Mouse (Mus musculus) forebrain, postnatal 0 days (tissue): ENCODE measurements around the gene Dok7. TPM values are rescaled to one million over a fixed set of nuclear protein-coding genes. Genes with fewer than 3 reads are reported as not detected.
A peak's percentile ranks its signal among the peaks of the same experiment; 100 is the strongest.

ENCODE experiments used
- ATAC-seq: fragments of 200-750 bp; cut with Nextera tagmentation; 2 replicates; pipeline ENCODE4 v1.8.0; 2017; ENCODE audit warnings: mild to moderate bottlenecking, moderate library complexity
- DNase-seq: peaks from one replicate; pipeline ENCODE4 v3.0.0-alpha.2; 2015
- H3K27ac ChIP-seq: fragments of 300-500 bp; sonication (generic); 2 replicates; pipeline ENCODE4 v1.5.1; 2014; ENCODE audit warnings: low read depth, mild to moderate bottlenecking, antibody characterized with exemption, low read length, moderate library complexity, mixed read lengths
- H3K27me3 ChIP-seq: fragments of 300-500 bp; sonication (generic); 2 replicates; pipeline ENCODE4 v1.6.1; 2014; ENCODE audit warnings: mild to moderate bottlenecking, low read length, mixed read lengths; ENCODE audit not compliant: insufficient read depth
- H3K36me3 ChIP-seq: fragments of 300-500 bp; sonication (generic); 2 replicates; pipeline ENCODE4 v1.6.1; 2014; ENCODE audit warnings: mild to moderate bottlenecking, moderate library complexity; ENCODE audit not compliant: insufficient read depth
- H3K4me1 ChIP-seq: fragments of 300-500 bp; sonication (generic); 2 replicates; pipeline ENCODE4 v1.6.1; 2014; ENCODE audit warnings: antibody characterized with exemption; ENCODE audit not compliant: insufficient read depth
- H3K4me2 ChIP-seq: fragments of 300-500 bp; sonication (generic); 2 replicates; pipeline ENCODE4 v1.6.1; 2014; ENCODE audit warnings: low read depth, mild to moderate bottlenecking, moderate library complexity
- H3K4me3 ChIP-seq: fragments of 300-500 bp; sonication (generic); 2 replicates; pipeline ENCODE4 v1.5.1; 2014; ENCODE audit warnings: low read depth, low read length, mixed read lengths
- H3K9ac ChIP-seq: fragments of 300-500 bp; sonication (generic); 2 replicates; pipeline ENCODE4 v1.6.1; 2014; ENCODE audit warnings: mild to moderate bottlenecking
- H3K9me3 ChIP-seq: fragments of 300-500 bp; sonication (generic); 2 replicates; pipeline ENCODE4 v1.6.1; 2016; ENCODE audit warnings: low read length
- CTCF ChIP-seq: sonication (generic); IDR thresholded peaks from 2 replicates; pipeline ENCODE4 v1.5.1; 2016; ENCODE audit warnings: antibody characterized with exemption, control low read depth, low read depth
- WGBS: fragments of 180-500 bp; shearing (Covaris S2); extraction: QIAGEN DNeasy Blood & Tissue Kit; methylation state at CpG from one replicate; pipeline ENCODE4 v1.1.7; 2014; 5-methylcytosine and 5-hydroxymethylcytosine counted together
- polyA plus RNA-seq: library from polyadenylated mRNA; unstranded; fragments of >200 nt; fragmentation: Nextera tagmentation; extraction: Ambion mirVana; gene quantifications from 2 replicates; pipeline ENCODE4 v1.2.1, GENCODE M21; 2015
- total RNA-seq: library from RNA; depleted of rRNA; stranded (reverse); fragments of >200 nt; gene quantifications from 2 replicates; pipeline ENCODE4 v1.2.3, GENCODE M21; 2014

Gene Dok7
- total and polyA plus RNA-seq, 2 experiments from 2014 or later, result 10.1 to 15.0 TPM

- Histone ChIP-seq H3K9me3 (no peaks in the 10 kb centered on the region), H3K9ac (no peak overlapping the region), H3K4me1 (no peaks in the 10 kb centered on the region), H3K27ac (no peak overlapping the region), H3K27me3 (no peaks in the 10 kb centered on the region), H3K4me3 (no peak overlapping the region), H3K36me3 (peaks cover 55% of the 10 kb centered on the region), H3K4me2 (no peak overlapping the region)
- DNase-seq (no peak), ATAC-seq (no peak)
- TF ChIP-seq CTCF, result no peak
- 85% methylated on average over 3 of the region's 3 CpGs for WGBS
Observed at GRCm38 (mm10) chr5:35091636-35092035, 35.1 kb downstream of the Dok7 start.

- peak overlapping the region; percentile 63 for H3K4me2 ChIP-seq
- ATAC-seq (no peak), DNase-seq (no peak)
- no peak overlapping the region for H3K4me3 ChIP-seq
- no peaks in the 10 kb centered on the region for H3K9me3 ChIP-seq
- 92% methylated on average over 8 of the region's 8 CpGs for WGBS
- H3K4me1 ChIP-seq, result peaks cover 13% of the 10 kb centered on the region
- TF ChIP-seq CTCF, result no peak
- H3K27me3 ChIP-seq, result no peaks in the 10 kb centered on the region
- no peak overlapping the region for H3K9ac ChIP-seq
- H3K27ac ChIP-seq, result no peak overlapping the region
- peaks cover 45% of the 10 kb centered on the region for H3K36me3 ChIP-seq
Observed at GRCm38 (mm10) chr5:35103086-35103485, 46.5 kb downstream of the Dok7 start.

- no peak for TF ChIP-seq CTCF
- DNase-seq (no peak), ATAC-seq (no peak)
- Histone ChIP-seq H3K27me3 (no peaks in the 10 kb centered on the region), H3K27ac (no peak overlapping the region), H3K9me3 (no peaks in the 10 kb centered on the region), H3K4me2 (peak overlapping the region; percentile 63), H3K4me1 (peaks cover 13% of the 10 kb centered on the region), H3K4me3 (no peak overlapping the region), H3K9ac (peak overlapping the region; percentile 25; the same call in 1 of the 2 replicates), H3K36me3 (peaks cover 40% of the 10 kb centered on the region)
- WGBS, result 88% methylated on average over 2 of the region's 2 CpGs
Observed at GRCm38 (mm10) chr5:35103528-35103927, 47.0 kb downstream of the Dok7 start.

- H3K9ac ChIP-seq, result peak overlapping the region; percentile 90
Observed at GRCm38 (mm10) chr5:35104183-35104959, 47.8 kb downstream of the Dok7 start.

GRCm38 (mm10) chr5:35104960-35105921 lies 48.7 kb downstream of the Dok7 start, which contains the start of gene Lrpap1:
Gene Lrpap1 (minus strand): TSS chr5:35105766.
- Histone ChIP-seq H3K27ac (peak within 1 kb of the TSS; percentile 89), H3K4me2 (peak within 1 kb of the TSS; percentile 63), H3K4me3 (peak within 1 kb of the TSS; percentile 87), H3K27me3 (no peaks in the 10 kb centered on the region), H3K9me3 (no peaks in the 10 kb centered on the region), H3K4me1 (peaks cover 13% of the 10 kb centered on the region), H3K9ac (peak within 1 kb of the TSS; percentile 90), H3K36me3 (peaks cover 23% of the 10 kb centered on the region)
- WGBS, result 2% methylated on average over 39 of the region's 39 CpGs
- DNase-seq, result peak; percentile 95
- 0 out of 2 replicates have a peak, but pooled peaks have one; percentile 5 for TF ChIP-seq CTCF
- peak; percentile 96 for ATAC-seq

More at GRCm38 (mm10) chr5:35104183-35104959, 47.8 kb downstream of the Dok7 start:
- H3K4me3 ChIP-seq, result peak overlapping the region; percentile 87
- H3K4me1 ChIP-seq, result peaks cover 13% of the 10 kb centered on the region
- no peaks in the 10 kb centered on the region for H3K27me3 ChIP-seq
- H3K27ac ChIP-seq, result no peak overlapping the region
- TF ChIP-seq CTCF, result no peak
- H3K36me3 ChIP-seq, result peaks cover 32% of the 10 kb centered on the region
- peak overlapping the region; percentile 63 for H3K4me2 ChIP-seq
- H3K9me3 ChIP-seq, result no peaks in the 10 kb centered on the region
- DNase-seq (no peak), ATAC-seq (no peak)
- WGBS, result 57% methylated on average over 8 of the region's 8 CpGs

- peaks cover 13% of the 10 kb centered on the region for H3K4me1 ChIP-seq
- no peak for TF ChIP-seq CTCF
- H3K9ac ChIP-seq, result peak overlapping the region; percentile 90
- H3K27ac ChIP-seq, result peak overlapping the region; percentile 89
- H3K4me2 ChIP-seq, result peak overlapping the region; percentile 63
- ATAC-seq (no peak; the same call in 1 of the 2 replicates), DNase-seq (no peak)
- no peaks in the 10 kb centered on the region for H3K27me3 ChIP-seq
- WGBS, result 6% methylated on average over 11 of the region's 11 CpGs
- peaks cover 17% of the 10 kb centered on the region for H3K36me3 ChIP-seq
- H3K9me3 ChIP-seq, result no peaks in the 10 kb centered on the region
- H3K4me3 ChIP-seq, result peak overlapping the region; percentile 87
Observed at GRCm38 (mm10) chr5:35105922-35106298, 49.3 kb downstream of the Dok7 start.

GRCm38 (mm10) chr5:35112444-35112843 lies 55.9 kb downstream of the Dok7 start:
- Histone ChIP-seq H3K4me3 (no peak overlapping the region), H3K27me3 (no peaks in the 10 kb centered on the region), H3K9ac (no peak overlapping the region), H3K9me3 (no peaks in the 10 kb centered on the region), H3K27ac (no peak overlapping the region), H3K4me1 (no peaks in the 10 kb centered on the region), H3K4me2 (no peak overlapping the region), H3K36me3 (no peaks in the 10 kb centered on the region)
- WGBS, result 50% methylated on average over 4 of the region's 4 CpGs
- no peak for TF ChIP-seq CTCF
- ATAC-seq (no peak; the same call in 1 of the 2 replicates), DNase-seq (no peak)
